Mouse (Mus musculus): ENCODE measurements at regions not wholly inside any gene's neighbourhood (a gene's known extent, or its start where the extent isn't known, plus 50 kb on each side); places are given as distances from the start of the nearest gene placed in this dataset.

DNA sequence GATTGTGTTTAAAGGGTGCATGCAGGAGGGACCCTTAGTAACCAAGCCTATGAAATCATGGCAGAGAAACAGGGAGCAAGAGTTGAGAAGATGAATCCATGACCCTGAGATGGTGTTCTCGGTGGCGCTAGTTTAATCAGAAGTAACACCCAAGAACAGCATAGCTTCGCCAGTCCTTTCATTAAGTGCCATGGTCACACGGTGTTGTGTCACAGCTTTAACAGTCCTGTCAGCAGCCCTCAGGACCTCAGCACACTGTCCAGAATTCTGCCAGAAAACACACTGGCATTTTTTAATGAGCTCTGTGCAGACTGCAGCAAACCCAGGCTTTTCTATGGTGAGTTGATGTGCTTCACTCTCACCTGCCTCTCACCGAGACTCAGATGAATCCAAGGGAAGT lies 320.6 kb upstream of the 2610301B20Rik start:
- TF ChIP-seq CHD1 (IDR thresholded peaks at IDR 0.05; ENCODE audit: low read depth, low read length) (no peak), CTCF (conservative IDR thresholded peaks at IDR 0.05 in 1 of 2, IDR thresholded peaks at IDR 0.05 in 1 of 2; ENCODE audit: low read depth in 2 of 2, low read length in 2 of 2) (no peak), NRF1 (IDR thresholded peaks at IDR 0.05; ENCODE audit: low read depth, low read length) (no peak)
- H3K9ac ChIP-seq (ENCODE audit: insufficient read depth, low read depth) = no peak overlapping the region
- H3K36me3 ChIP-seq (replicated peaks in 1 of 2; ENCODE audit: control insufficient read depth in 1 of 2, insufficient read depth in 1 of 2, low read length in 1 of 2) = no peaks in the 10 kb centered on the region
- H3K4me2 ChIP-seq (ENCODE audit: insufficient read depth, low read depth, poor library complexity, severe bottlenecking) = no peak overlapping the region
- no peaks in the 10 kb centered on the region for H3K9me3 ChIP-seq (replicated peaks; ENCODE audit: low read length)
- H3K27ac ChIP-seq (ENCODE audit: insufficient read depth, low read depth) = no peak overlapping the region
- in situ Hi-C loops (cut with MboI; ENCODE audit: low pct_ligation_motif_present, low pct_unique_long_range_greater_than_20kb, low sequenced_read_pairs) (loop anchor here (25.0 kb wide), 1 partner anchor 266 kb away; no protein-coding TSS in a partner anchor), dilution Hi-C loops (cut with MboI; ENCODE audit: extremely low pct_ligation_motif_present, extremely low pct_unique_long_range_greater_than_20kb, low sequenced_read_pairs) (no loop called here)
- no peaks in the 10 kb centered on the region for H3K27me3 ChIP-seq (replicated peaks)
- DNase-seq (ENCODE audit: extremely low read depth) = no peak
- no peaks in the 10 kb centered on the region for H3K79me2 ChIP-seq (replicated peaks; ENCODE audit: control insufficient read depth, extremely low read depth, insufficient read depth, poor library complexity, severe bottlenecking)
- no peak overlapping the region for H3K4me3 ChIP-seq (replicated peaks in 1 of 3; ENCODE audit: low read depth in 2 of 3, low read length in 2 of 3, poor library complexity in 1 of 3)
- no peaks in the 10 kb centered on the region for H3K4me1 ChIP-seq (ENCODE audit: control insufficient read depth in 1 of 2, insufficient read depth in 2 of 2)

DNA sequence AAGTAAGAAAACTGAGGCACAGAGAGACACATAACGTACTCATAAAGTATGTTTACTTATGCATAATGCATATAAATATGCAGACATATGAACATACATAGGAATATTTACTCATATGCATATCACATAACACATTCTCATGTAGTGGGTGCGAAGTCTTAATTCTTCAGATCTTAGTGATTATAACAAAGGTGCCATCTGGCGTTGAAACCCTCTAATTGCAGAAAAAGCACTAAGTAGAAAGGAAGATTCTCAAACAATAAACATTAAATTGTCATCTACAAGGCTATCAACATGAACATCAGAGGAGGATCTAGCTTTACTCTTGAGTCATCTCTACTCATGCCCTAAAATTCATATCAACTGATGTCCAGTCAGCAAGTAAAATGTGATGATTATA lies 314.2 kb upstream of the 2610301B20Rik start:
- Histone ChIP-seq H3K4me1 (ENCODE audit: control insufficient read depth in 1 of 2, insufficient read depth in 2 of 2) (no peaks in the 10 kb centered on the region), H3K27ac (ENCODE audit: insufficient read depth, low read depth) (no peak overlapping the region), H3K27me3 (replicated peaks) (no peaks in the 10 kb centered on the region), H3K79me2 (replicated peaks; ENCODE audit: control insufficient read depth, extremely low read depth, insufficient read depth, poor library complexity, severe bottlenecking) (no peaks in the 10 kb centered on the region), H3K9me3 (replicated peaks; ENCODE audit: low read length) (no peaks in the 10 kb centered on the region), H3K36me3 (replicated peaks in 1 of 2; ENCODE audit: control insufficient read depth in 1 of 2, insufficient read depth in 1 of 2, low read length in 1 of 2) (no peaks in the 10 kb centered on the region), H3K9ac (ENCODE audit: insufficient read depth, low read depth) (no peak overlapping the region), H3K4me2 (ENCODE audit: insufficient read depth, low read depth, poor library complexity, severe bottlenecking) (no peak overlapping the region), H3K4me3 (replicated peaks in 1 of 3; ENCODE audit: low read depth in 2 of 3, low read length in 2 of 3, poor library complexity in 1 of 3) (no peak overlapping the region)
- in situ Hi-C loops (cut with MboI; ENCODE audit: low pct_ligation_motif_present, low pct_unique_long_range_greater_than_20kb, low sequenced_read_pairs) = loop anchor here (25.0 kb wide), 1 partner anchor 273 kb away; no protein-coding TSS in a partner anchor
- peak; percentile 12 for DNase-seq (ENCODE audit: extremely low read depth)
- dilution Hi-C loops (cut with MboI; ENCODE audit: extremely low pct_ligation_motif_present, extremely low pct_unique_long_range_greater_than_20kb, low sequenced_read_pairs) = no loop called here
- TF ChIP-seq E2F4 (IDR thresholded peaks at IDR 0.05; ENCODE audit: insufficient replicate concordance, low read depth, low read length) (no peak), USF2 (conservative IDR thresholded peaks at IDR 0.05; ENCODE audit: low read depth, low read length) (no peak), ETS1 (conservative IDR thresholded peaks at IDR 0.05; ENCODE audit: low read depth, low read length) (no peak), ZC3H11A (IDR thresholded peaks at IDR 0.05; ENCODE audit: low read depth, low read length) (peak; percentile 36; the same call in 1 of the 2 replicates), TBP (conservative IDR thresholded peaks at IDR 0.05; ENCODE audit: low read depth, low read length) (no peak), RAD21 (IDR thresholded peaks at IDR 0.05; ENCODE audit: low read depth, low read length) (peak; percentile 75), ZKSCAN1 (IDR thresholded peaks at IDR 0.05; ENCODE audit: borderline replicate concordance, low read depth, low read length) (no peak), NRF1 (IDR thresholded peaks at IDR 0.05; ENCODE audit: low read depth, low read length) (no peak), ELF1 (IDR thresholded peaks at IDR 0.05; ENCODE audit: low read depth, low read length) (no peak), PAX5 (IDR thresholded peaks at IDR 0.05; ENCODE audit: low read length) (no peak), UBTF (IDR thresholded peaks at IDR 0.05; ENCODE audit: low read depth, low read length) (no peak), USF1 (IDR thresholded peaks at IDR 0.05; ENCODE audit: low read depth, low read length) (no peak), GABPA (IDR thresholded peaks at IDR 0.05; ENCODE audit: insufficient replicate concordance, low read depth, low read length) (no peak), MAZ (IDR thresholded peaks at IDR 0.05; ENCODE audit: low read depth, low read length) (no peak), CTCF (conservative IDR thresholded peaks at IDR 0.05 in 1 of 2, IDR thresholded peaks at IDR 0.05 in 1 of 2; ENCODE audit: low read depth in 2 of 2, low read length in 2 of 2) (peak in 1 of 2 experiments; percentile 67; a peak in 2 of 4 replicates), CHD1 (IDR thresholded peaks at IDR 0.05; ENCODE audit: low read depth, low read length) (no peak), MAFK (IDR thresholded peaks at IDR 0.05; ENCODE audit: insufficient replicate concordance, low read length) (no peak), JUND (conservative IDR thresholded peaks at IDR 0.05; ENCODE audit: low read depth, low read length) (no peak), SMC3 (IDR thresholded peaks at IDR 0.05; ENCODE audit: low read depth, low read length) (peak; percentile 78), MYC (IDR thresholded peaks at IDR 0.05; ENCODE audit: low read depth, low read length) (no peak), MAX (IDR thresholded peaks at IDR 0.05; ENCODE audit: low read length) (no peak), ZMIZ1 (IDR thresholded peaks at IDR 0.05; ENCODE audit: low read depth, low read length) (no peak), HCFC1 (IDR thresholded peaks at IDR 0.05; ENCODE audit: low read depth, low read length) (no peak), TCF12 (IDR thresholded peaks at IDR 0.05; ENCODE audit: low read depth, low read length) (no peak), CHD2 (IDR thresholded peaks at IDR 0.05; ENCODE audit: low read length) (no peak), POLR2A (IDR thresholded peaks at IDR 0.05; ENCODE audit: low read depth, low read length) (no peak), NELFE (IDR thresholded peaks at IDR 0.05; ENCODE audit: low read depth, low read length) (no peak), JUN (IDR thresholded peaks at IDR 0.05; ENCODE audit: insufficient read depth, low read depth, low read length) (no peak), KAT2A (IDR thresholded peaks at IDR 0.05; ENCODE audit: insufficient replicate concordance, low read length) (no peak), BHLHE40 (IDR thresholded peaks at IDR 0.05; ENCODE audit: low read depth, low read length) (no peak), SIN3A (IDR thresholded peaks at IDR 0.05; ENCODE audit: low read length) (no peak)
